Mouse (Mus musculus): ENCODE measurements around the gene Ddit4. TPM values are rescaled to one million over a fixed set of nuclear protein-coding genes. Genes with fewer than 3 reads are reported as not detected.

Gene Ddit4
- polyA plus RNA-seq, 1 experiment from 2014 or later, result 32.8 TPM

DNA sequence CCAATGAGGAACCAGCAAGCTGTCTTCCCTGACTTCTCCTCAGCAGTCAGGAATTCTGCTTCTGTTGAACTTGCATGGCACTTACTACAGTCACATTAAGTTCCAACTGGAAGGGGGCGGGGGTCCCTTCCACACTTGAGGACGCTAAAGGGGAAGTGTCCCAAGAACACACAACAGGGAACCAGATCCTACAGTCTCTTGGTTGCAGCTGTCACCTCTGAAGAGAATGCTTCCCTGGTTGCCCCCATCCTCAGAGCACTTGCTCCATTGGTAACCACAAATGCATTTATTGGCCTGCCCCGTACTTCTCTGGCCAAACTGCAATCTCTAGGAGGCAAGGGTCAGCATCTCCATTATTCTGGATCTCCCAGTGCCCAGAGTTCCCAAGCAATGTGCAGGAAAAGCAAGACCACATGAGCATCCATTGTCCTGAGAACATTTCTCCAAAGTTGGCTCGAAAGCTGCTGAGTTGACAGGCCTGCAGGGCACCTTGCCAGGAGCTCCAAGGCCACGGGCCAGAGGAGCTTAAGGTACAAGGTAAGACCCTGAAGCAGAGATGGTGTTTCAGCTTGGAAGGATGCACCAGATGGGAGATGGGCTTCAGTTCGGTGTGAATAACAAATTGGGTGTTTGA lies 15.8 kb upstream of the Ddit4 start:
- no peak for DNase-seq (ENCODE audit: low spot score)
- no peaks in the 10 kb centered on the region for H3K9me3 ChIP-seq
- H3K27me3 ChIP-seq (ENCODE audit: insufficient read depth, poor library complexity, severe bottlenecking), result peaks cover 7% of the 10 kb centered on the region; the same call in 1 of the 2 replicates
- H3K36me3 ChIP-seq, result no peaks in the 10 kb centered on the region
- H3K27ac ChIP-seq, result no peak overlapping the region; the same call in 1 of the 2 replicates
- 85% methylated on average over 6 of the region's 6 CpGs for WGBS
- H3K4me3 ChIP-seq, result no peak overlapping the region
- H3K4me1 ChIP-seq, result peaks cover 48% of the 10 kb centered on the region

DNA sequence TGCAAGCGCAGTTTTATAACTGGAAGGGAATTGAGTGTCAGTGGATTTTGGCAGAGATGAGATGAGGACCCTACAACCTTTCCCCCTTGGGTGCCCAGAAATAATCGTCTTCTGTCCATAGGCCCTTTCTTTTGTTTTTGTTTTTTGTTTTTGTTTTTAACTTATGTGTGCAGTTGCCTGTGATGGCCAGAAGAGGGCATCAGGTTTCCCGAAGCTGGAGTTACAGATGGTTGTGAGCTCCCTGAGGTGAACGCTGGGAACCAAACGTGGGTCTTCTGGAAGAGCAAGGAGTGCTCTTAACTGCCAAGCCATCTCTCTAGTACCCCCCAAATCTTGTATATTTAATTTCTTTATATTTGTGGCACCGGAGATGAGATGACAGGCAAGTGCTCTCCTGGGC lies 15.1 kb upstream of the Ddit4 start:
- Histone ChIP-seq H3K27ac (no peak overlapping the region), H3K36me3 (no peaks in the 10 kb centered on the region), H3K4me1 (peaks cover 47% of the 10 kb centered on the region), H3K9me3 (no peaks in the 10 kb centered on the region), H3K4me3 (no peak overlapping the region), H3K27me3 (ENCODE audit: insufficient read depth, poor library complexity, severe bottlenecking) (peaks cover 2% of the 10 kb centered on the region; the same call in 1 of the 2 replicates)
- WGBS, result 84% methylated on average over 6 of the region's 6 CpGs
- no peak for DNase-seq (ENCODE audit: low spot score)

DNA sequence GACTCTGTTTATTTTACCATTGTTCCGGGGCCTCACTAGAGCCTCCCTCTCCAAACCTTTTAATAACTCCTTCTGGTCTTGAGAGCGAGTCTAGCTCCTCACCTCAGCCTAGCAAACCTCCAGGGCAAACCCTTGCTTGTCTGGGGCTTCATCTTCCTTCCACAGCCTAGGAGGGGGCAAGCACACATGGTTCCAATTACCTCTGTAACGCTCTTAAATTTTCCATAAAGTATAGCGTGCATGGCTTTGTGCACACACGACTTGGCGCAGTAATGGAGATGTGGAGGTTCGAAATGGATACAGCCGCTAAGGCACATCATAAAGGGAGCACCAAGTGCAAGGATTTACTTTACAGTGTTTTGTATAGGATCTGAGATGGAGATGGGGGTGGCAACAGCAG lies 14.2 kb upstream of the Ddit4 start:
- Histone ChIP-seq H3K9me3 (no peaks in the 10 kb centered on the region), H3K4me1 (peaks cover 41% of the 10 kb centered on the region), H3K27me3 (ENCODE audit: insufficient read depth, poor library complexity, severe bottlenecking) (0 out of 2 replicates have a peak, but pooled peaks cover 3% of the 10 kb centered on the region), H3K4me3 (no peak overlapping the region), H3K27ac (peak overlapping the region; percentile 88), H3K36me3 (no peaks in the 10 kb centered on the region)
- 82% methylated on average over 8 of the region's 8 CpGs for WGBS
- no peak for DNase-seq (ENCODE audit: low spot score)

DNA sequence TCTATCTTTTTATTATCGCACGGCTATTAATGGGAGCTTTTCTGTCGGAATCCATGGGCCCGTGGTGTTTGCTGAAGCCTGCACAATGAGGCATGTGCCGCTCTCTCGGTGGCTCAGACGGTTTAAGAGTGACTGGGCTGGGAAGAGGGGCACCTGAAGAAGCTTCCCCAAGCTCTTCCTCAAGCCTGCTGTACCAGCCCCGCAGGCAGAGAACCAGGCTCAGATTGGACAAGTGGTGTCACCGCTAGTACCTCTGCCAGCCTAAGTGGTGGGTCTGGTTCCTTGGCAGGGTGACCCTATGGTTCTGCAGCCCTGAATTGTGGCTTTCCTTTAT lies 13.7 kb upstream of the Ddit4 start:
- DNase-seq (ENCODE audit: low spot score), result no peak
- H3K4me1 ChIP-seq, result peaks cover 37% of the 10 kb centered on the region
- WGBS, result 32% methylated on average over 9 of the region's 9 CpGs

DNA sequence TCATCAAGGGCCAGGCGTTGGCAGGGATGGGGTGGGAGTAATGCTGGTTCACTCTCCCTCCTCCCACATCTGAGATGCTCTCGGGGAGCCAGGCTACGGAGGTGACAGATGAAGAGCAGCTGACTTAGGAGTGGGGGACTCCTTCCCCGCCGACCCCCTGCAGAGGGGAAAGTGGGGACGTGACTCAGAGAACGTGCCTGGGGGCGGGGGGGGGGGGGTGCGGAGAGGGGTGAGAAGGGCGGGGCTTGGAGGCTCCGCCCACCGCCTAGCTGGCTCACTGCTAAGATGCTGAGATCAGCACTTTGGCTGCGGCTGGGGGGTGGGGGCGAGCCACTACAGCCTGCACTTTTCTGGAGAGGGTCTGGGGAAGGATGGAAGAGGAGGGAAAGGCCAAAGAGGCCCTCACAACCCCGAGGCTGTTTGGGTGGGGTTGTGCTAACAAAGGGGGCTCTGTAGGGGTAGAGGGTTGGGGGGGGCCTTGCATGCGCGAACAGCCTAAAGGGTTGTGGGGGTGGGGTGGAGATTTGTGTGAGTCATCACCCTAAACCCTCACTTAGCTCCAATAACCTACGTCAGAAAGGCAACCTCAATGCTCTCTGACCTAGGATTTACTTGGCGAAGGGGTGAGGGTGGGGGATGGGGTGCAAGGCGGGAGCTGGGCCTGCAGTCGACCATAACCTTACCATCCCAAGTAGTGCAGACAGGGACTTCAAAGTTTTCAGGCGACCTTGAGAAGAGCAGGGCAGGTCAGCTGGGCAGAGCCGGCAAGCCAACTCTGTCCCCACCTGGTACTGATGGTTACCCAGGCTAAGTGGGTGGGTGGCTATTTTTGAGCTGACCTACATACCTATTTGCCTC lies 13.1 kb upstream of the Ddit4 start:
- H3K4me1 ChIP-seq, result peaks cover 31% of the 10 kb centered on the region
- peak overlapping the region; percentile 88 for H3K27ac ChIP-seq
- H3K36me3 ChIP-seq, result no peaks in the 10 kb centered on the region
- peak overlapping the region; percentile 47 for H3K4me3 ChIP-seq
- 0 out of 2 replicates have a peak, but pooled peaks cover 3% of the 10 kb centered on the region for H3K27me3 ChIP-seq (ENCODE audit: insufficient read depth, poor library complexity, severe bottlenecking)
- DNase-seq (ENCODE audit: low spot score), result no peak
- no peaks in the 10 kb centered on the region for H3K9me3 ChIP-seq
- WGBS, result 7% methylated on average over 18 of the region's 23 CpGs

More for the DNA sequence above, 13.7 kb upstream of the Ddit4 start:
- Histone ChIP-seq H3K27me3 (ENCODE audit: insufficient read depth, poor library complexity, severe bottlenecking) (0 out of 2 replicates have a peak, but pooled peaks cover 3% of the 10 kb centered on the region), H3K4me3 (peak overlapping the region; percentile 47), H3K36me3 (no peaks in the 10 kb centered on the region), H3K9me3 (no peaks in the 10 kb centered on the region), H3K27ac (peak overlapping the region; percentile 88)

DNA sequence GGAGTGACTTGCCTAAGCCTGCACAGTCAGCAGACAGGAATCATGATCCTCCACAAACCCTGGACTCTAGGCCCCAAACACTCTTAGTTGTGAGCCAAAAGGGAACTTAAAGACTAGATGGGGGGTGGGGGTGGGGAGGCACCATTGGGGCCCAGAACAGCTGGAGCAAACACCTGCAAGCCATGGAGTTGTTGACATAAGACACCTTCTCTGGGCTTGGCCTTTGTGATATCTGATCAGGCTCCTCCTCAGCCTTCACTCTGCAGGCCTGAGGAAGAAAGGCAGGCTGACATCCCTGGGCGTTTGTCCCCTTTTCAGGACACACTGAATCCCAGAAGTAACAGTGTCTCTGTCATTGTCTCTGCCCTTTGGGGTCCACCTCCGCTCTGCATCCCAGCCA lies 12.0 kb upstream of the Ddit4 start:
- peaks cover 12% of the 10 kb centered on the region for H3K27me3 ChIP-seq (ENCODE audit: insufficient read depth, poor library complexity, severe bottlenecking)
- H3K27ac ChIP-seq, result peak overlapping the region; percentile 88
- H3K36me3 ChIP-seq, result no peaks in the 10 kb centered on the region
- no peak overlapping the region for H3K4me3 ChIP-seq
- H3K9me3 ChIP-seq, result no peaks in the 10 kb centered on the region
- WGBS, result 50% methylated on average over 2 of the region's 2 CpGs
- DNase-seq (ENCODE audit: low spot score), result no peak
- peaks cover 27% of the 10 kb centered on the region for H3K4me1 ChIP-seq

DNA sequence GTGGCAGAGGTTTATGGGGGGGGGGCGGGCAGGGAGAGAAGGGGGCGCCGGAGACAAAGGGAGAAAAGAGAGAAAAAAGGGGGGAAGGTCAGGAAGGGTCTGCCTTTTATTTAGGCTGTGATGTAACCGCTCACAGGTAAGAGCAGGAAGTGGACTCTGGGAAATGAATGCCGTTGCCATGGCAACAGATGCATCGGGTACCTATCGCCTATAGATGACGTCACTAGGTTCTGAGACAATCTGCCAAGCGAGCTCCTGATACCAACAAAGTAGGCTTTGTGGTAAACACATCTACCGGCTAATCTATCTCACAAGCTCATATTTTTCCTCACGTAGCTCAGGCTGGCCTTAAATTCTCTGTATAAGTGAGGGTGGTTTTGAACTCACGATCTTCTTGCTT lies 7.9 kb upstream of the Ddit4 start:
- Histone ChIP-seq H3K4me1 (peaks cover 27% of the 10 kb centered on the region), H3K27me3 (ENCODE audit: insufficient read depth, poor library complexity, severe bottlenecking) (peaks cover 40% of the 10 kb centered on the region), H3K36me3 (no peaks in the 10 kb centered on the region), H3K4me3 (no peak overlapping the region), H3K27ac (no peak overlapping the region), H3K9me3 (no peaks in the 10 kb centered on the region)
- WGBS, result 72% methylated on average over 12 of the region's 12 CpGs
- DNase-seq (ENCODE audit: low spot score), result no peak

DNA sequence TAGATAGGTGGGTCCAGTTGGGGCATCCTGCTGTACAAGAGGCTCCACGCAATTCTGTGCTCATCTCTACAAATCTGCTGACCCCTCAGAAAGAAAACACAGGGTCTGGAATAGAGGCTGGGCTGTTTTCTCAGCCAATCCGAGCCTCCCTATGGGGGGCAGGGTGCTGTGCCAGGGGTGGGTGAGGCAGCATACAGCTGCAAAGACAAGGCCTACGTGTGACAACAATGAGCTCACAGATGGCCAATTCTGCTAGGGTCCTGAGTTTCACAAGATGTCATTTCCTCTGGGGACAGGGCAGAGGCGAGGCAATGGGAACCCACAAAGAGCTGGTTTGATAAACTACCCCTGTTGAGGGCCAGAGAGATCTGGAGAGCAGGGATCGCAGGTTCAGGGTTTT lies 6.8 kb upstream of the Ddit4 start:
- Histone ChIP-seq H3K27ac (no peak overlapping the region), H3K9me3 (no peaks in the 10 kb centered on the region), H3K4me3 (no peak overlapping the region), H3K4me1 (peaks cover 20% of the 10 kb centered on the region), H3K36me3 (no peaks in the 10 kb centered on the region), H3K27me3 (ENCODE audit: insufficient read depth, poor library complexity, severe bottlenecking) (peaks cover 40% of the 10 kb centered on the region)
- no peak for DNase-seq (ENCODE audit: low spot score)
- 26% methylated on average over 5 of the region's 5 CpGs for WGBS

DNA sequence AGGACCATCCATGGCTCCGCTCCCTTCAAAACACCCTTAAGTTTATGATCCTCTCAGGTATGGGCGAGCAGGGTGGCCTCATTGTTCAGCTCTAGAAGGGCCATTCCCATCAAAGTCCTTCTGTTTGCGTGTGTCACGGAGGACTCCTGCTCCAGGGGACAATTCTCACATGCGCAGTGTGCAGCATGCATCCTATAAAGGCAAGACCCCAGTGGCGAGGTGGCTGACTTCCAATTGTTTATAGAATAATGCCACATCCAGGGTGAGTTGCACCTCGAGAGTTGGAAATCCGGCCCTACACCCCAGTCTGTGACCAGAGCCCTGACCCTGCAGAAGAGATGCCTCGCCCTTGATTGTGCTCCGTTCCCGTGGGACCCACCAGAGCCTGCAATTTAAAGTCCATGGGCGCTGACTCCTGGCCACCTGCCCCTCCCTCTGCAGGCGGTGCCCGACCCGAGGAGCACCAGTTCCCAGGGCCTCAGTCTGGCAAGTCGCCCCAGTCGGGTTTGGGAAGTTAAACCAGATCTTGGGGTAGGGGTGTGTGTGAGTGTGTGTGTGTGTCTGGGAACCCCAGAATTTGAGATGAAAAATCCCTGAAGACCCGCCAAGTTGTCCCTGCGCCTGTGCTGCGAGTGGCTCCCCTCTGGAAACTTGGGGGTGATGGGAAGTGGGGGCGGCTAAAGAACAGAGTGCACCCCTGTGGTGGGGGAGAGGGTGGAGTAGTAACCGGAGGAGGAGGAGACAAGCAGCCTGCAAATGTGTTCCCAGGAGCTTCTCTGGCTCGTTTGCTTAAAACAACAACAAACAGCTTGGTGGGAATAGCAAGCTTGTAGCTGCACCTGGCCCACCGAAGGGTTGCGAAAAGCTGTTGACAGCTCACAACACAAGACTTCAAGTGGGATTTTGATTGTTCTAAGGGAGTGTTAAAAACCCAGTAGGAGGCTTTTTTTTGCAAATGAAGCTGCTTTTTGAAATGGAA lies 5.8 kb upstream of the Ddit4 start:
- no peak for DNase-seq (ENCODE audit: low spot score)
- Histone ChIP-seq H3K4me3 (peak overlapping the region; percentile 33), H3K4me1 (peaks cover 28% of the 10 kb centered on the region), H3K36me3 (no peaks in the 10 kb centered on the region), H3K27me3 (ENCODE audit: insufficient read depth, poor library complexity, severe bottlenecking) (peaks cover 40% of the 10 kb centered on the region), H3K27ac (peak overlapping the region; percentile 52; the same call in 1 of the 2 replicates), H3K9me3 (no peaks in the 10 kb centered on the region)
- WGBS, result 13% methylated on average over 25 of the region's 25 CpGs

DNA sequence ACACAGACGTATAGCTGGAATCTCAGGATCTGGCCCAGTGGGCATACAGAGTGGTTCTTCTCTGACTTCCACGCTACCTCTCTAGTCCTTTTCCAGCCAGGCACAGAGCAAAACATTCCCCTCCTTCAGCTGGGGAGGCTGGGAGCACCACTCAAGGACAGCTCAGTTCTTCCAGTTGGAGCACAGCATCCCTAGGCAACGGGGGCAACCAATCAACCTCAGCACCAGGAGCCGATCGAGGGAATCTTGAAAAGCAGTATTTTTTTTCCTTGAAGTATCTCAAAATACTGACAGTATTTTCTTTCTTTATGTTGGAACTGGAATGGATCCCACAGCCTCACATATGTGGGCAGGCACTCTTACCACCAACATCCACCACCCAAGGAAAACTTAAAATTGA lies 5.0 kb upstream of the Ddit4 start:
- no peak for DNase-seq (ENCODE audit: low spot score)
- Histone ChIP-seq H3K27me3 (ENCODE audit: insufficient read depth, poor library complexity, severe bottlenecking) (peaks cover 40% of the 10 kb centered on the region), H3K27ac (no peak overlapping the region), H3K4me1 (peaks cover 34% of the 10 kb centered on the region), H3K4me3 (no peak overlapping the region), H3K9me3 (no peaks in the 10 kb centered on the region), H3K36me3 (no peaks in the 10 kb centered on the region)
- 56% methylated on average over 5 of the region's 5 CpGs for WGBS

DNA sequence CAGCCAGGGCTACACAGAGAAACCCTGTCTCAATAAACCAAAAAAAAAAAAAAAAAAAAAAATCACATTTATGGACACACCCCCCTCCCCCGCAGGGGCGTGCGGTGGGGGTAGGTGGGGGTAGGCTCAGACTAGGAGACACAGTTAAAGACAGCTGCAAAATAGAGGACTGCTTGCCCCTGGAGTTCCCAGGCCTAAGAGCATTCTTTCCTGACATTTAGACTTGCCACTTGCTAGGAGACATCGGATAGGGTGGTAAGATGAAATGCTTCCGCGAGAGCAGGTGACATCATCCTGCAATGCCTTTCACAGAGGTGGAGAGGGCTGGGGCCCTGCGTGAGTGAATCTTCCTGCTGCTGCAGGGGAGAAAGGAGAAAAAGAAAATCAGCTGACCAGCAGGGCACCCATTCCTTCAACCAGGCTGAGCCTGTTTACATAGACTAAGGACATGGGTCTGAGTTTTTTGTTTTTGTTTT lies 2.0 kb upstream of the Ddit4 start:
- H3K4me1 ChIP-seq, result peaks cover 64% of the 10 kb centered on the region
- WGBS, result 14% methylated on average over 7 of the region's 7 CpGs

DNA sequence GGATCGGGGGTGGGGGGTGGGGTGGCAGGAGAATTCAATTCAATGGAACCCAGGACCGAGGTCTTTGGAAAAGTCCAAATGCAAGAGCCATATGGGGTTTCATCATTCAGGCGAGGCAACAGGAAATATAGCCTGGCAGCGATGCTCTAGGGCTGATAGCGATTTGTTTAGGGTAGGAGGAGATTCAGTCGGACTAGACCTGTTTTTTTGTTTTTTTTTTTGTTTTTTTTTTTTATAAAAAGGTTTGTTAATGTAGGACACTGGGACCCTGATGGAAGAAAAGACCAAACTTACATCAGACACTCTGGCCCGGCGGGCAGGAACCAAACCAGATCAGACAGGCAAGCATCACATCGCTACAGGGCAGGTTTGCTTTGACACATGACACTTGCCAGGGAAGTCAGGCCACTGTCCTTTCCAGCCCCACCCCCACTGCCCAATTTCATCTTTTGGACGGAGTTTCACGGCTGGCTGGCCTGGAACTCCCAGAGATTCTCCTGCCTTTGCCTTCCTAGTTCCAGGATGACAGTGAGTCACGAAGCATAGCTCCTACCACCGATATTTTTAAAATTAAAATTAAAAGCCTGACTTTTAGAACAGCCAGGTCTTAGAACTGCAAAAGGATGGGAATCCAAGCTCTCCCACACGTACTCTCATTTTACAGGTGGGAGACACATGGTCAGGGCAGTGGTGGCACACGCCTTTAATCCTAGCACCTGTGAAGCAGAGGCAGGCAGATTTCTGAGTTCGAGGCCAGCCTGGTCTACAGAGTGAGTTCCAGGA lies 1.3 kb upstream of the Ddit4 start:
- peaks cover 22% of the 10 kb centered on the region for H3K27me3 ChIP-seq (ENCODE audit: insufficient read depth, poor library complexity, severe bottlenecking)
- DNase-seq (ENCODE audit: low spot score), result no peak
- 16% methylated on average over 16 of the region's 16 CpGs for WGBS
- H3K9me3 ChIP-seq, result no peaks in the 10 kb centered on the region
- peaks cover 63% of the 10 kb centered on the region for H3K4me1 ChIP-seq
- peak overlapping the region; percentile 97 for H3K27ac ChIP-seq
- H3K36me3 ChIP-seq, result peaks cover 9% of the 10 kb centered on the region; the same call in 1 of the 2 replicates
- H3K4me3 ChIP-seq, result peak overlapping the region; percentile 88

More for the DNA sequence above, 2.0 kb upstream of the Ddit4 start:
- no peak for DNase-seq (ENCODE audit: low spot score)
- Histone ChIP-seq H3K27ac (no peak overlapping the region), H3K27me3 (ENCODE audit: insufficient read depth, poor library complexity, severe bottlenecking) (peaks cover 27% of the 10 kb centered on the region), H3K36me3 (peaks cover 9% of the 10 kb centered on the region; the same call in 1 of the 2 replicates), H3K4me3 (no peak overlapping the region), H3K9me3 (no peaks in the 10 kb centered on the region)
